Mouse (Mus musculus) cortical plate, adult 2 months (tissue): ENCODE data around the gene Eepd1.

Source experiments
- CTCF ChIP-seq: fragments of 200-500 bp; IDR thresholded peaks from 2 replicates; pipeline ENCODE4 v1.5.1; 2011; ENCODE audit warnings: mild to moderate bottlenecking, control low read depth, low read length; ENCODE audit not compliant: insufficient read depth; ENCODE audit errors: extremely low read depth
- POLR2A ChIP-seq: fragments of 200-500 bp; IDR thresholded peaks from 2 replicates; pipeline ENCODE4 v1.6.1; 2011; ENCODE audit warnings: mild to moderate bottlenecking, low read length, control low read depth; ENCODE audit not compliant: insufficient read depth; ENCODE audit errors: extremely low read depth

GRCm38 (mm10) chr9:25455027-25455426 is 26.3 kb upstream of the Eepd1 start:
- TF ChIP-seq CTCF (no peak), POLR2A (no peak)
